Mouse (Mus musculus) adrenal gland (tissue): ENCODE measurements around the gene Kcnk2.
"Not testable (repeated sequence)": the region's sequence is repeated elsewhere in the genome, so short reads cannot be mapped to it uniquely, and the experiment has no call there.

Experiments used
- intact Hi-C: fragments of 180-260 bp; cut with DNase I; formaldehyde crosslinking; loops from one replicate; pipeline ENCODE4 v1.15.1; 2025

The Kcnk2 gene

GRCm38 (mm10) chr1:189343301-189344251, 58.5 kb downstream of the Kcnk2 start:
- intact Hi-C loops, result no loop called here

DNA sequence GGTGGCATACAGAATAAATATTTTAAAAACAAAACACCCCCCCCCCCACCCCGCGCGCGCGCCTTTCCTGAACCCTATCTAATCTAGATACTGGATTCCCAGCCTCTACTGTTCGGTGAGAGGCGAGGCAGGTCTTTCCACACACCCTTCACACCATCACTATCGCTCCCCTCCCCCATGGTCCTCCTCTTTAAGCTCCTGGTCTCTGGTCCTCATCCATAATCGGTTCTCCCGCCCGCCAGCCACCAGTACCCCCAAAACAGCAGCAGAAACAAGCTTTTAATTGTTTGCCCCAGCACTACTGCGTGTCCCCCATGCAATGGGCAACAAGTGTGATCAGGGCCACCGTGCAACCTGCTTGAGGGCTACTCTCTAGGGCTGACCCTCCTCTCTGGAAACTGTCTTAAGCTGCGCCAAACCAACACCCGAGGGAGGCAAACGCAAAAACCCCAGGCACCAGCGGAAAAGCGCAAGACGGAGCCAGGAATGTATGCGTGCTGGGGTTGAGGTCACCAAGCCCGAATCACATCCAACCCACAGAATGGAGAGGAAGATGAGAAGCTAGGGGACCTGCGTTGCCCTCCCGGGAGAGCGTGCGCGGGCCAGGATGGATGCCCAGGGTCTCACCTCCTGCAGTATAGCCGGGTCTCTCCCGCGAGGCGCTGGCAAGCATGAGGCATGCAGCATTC, 59.5 kb downstream of the Kcnk2 start:
- intact Hi-C loops, result no loop called here

GRCm38 (mm10) chr1:189341381-189341917, 60.6 kb downstream of the Kcnk2 start:
- intact Hi-C loops, result no loop called here

DNA sequence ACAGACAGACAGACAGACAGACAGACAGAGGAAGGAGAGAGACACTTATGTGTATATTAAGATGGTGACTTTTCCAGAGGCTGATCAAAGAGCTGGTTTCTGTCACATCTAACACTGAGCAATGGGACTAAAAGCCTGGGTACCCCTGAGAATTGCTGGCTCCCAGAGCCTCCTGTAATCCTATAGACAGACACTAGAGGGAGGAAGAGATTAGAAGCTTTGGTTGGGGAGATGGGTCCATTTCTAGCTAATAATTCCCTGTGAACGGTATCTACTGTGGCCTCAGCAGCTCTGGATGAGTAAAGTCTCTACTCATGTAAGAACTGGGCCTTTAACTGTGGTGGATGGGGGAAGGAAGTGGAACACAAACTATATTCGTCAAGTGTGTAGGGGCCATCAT, 86.2 kb downstream of the Kcnk2 start:
- intact Hi-C loops, result loop anchor here (5.0 kb wide), 1 partner anchor 261 kb away; no protein-coding TSS in a partner anchor

DNA sequence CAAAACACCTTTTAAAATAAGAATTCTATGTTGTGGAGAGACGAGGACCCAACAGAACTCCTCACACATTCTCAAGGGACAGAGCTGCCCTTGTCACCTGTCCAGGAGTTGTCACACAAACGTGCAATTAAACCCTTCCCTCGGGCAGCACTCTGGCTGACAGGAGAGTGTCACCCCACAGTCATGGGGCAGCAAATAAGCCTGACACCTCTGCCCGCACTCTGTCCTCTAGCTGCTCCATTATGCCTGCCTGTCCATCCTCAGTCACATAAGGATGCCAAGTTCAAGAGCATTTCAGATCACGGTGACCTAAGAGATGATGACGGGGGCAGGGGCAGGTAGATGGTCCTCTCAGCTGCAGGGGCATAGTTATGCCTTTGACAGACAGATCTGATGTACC, 87.6 kb downstream of the Kcnk2 start:
- intact Hi-C loops, result no loop called here

DNA sequence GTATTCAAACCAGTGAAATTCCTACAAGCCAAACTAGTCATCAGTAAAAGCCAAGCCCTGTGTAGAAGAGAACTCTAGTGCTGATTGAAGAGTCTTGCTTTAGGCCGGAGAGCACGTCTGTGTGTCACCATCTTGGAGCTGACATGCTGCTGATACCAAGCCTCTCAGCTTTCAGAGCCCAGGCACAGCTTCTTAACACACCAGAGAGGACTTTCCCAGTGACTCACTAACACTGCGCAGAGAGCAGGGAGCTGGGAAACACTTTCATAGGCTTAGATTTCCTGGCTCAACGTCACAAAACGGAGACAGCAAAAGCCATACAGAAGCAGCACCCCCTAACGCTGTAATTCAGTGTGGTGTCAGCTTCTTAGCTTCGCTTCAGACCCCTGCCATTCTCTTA, 88.3 kb downstream of the Kcnk2 start:
- intact Hi-C loops, result no loop called here

- intact Hi-C loops, result no loop called here
These were observed 91.9 kb downstream of the Kcnk2 start for GRCm38 (mm10) chr1:189310145-189310544.

DNA sequence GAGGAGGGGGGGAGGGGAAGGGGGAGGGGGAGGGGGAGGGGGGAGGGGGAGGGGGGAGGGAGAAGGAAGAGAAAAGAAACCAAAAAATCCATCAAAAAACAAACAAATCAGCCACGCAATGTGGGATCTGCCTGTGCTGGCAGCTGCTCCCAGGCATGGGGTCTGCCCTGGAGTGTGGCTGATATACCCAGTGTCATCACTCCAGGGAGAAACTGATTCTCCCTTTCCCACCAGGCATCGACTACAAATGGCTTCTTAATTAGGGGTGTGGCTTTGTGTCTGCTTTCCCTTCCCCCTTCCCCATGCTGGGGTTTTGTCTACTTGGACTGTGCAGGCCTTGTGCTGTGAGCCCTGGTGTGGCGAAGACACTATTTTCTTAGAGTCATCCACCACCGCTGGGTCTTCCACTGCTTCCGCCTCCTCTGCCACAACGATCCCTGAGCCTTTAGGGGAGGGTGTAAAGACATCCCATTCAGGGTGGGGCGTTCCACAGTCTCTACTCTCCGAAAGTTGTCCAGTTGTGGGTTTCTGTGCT, 97.0 kb downstream of the Kcnk2 start:
- intact Hi-C loops, result no loop called here

- intact Hi-C loops, result no loop called here
These were observed 99.1 kb downstream of the Kcnk2 start for GRCm38 (mm10) chr1:189303001-189303400.

GRCm38 (mm10) chr1:189293679-189294406, 108.2 kb downstream of the Kcnk2 start:
- intact Hi-C loops, result no loop called here

- intact Hi-C loops, result no loop called here
These were observed 111.2 kb downstream of the Kcnk2 start for GRCm38 (mm10) chr1:189290885-189291284.

GRCm38 (mm10) chr1:189288948-189289347, 113.1 kb downstream of the Kcnk2 start:
- intact Hi-C loops, result no loop called here

GRCm38 (mm10) chr1:189272281-189272680, 129.8 kb downstream of the Kcnk2 start:
- intact Hi-C loops, result no loop called here

DNA sequence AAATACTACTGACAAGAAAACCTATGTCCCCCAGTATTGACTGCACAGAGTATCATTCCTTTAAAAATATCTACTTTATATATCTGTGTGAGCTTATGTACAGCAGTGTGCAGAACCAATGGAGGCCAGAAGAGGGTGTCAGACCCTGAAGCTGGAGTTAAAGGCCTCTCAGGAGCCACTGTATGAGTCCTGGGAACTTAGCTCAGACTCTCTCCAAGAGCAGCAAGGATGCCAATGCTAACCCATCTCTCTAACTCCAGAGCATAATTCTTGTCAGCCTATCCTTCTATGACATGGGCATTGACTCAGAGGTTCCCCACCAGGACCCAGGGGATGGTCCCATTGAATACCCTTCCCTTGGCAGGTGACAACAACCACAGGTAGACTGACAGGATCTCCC, 148.4 kb downstream of the Kcnk2 start:
- intact Hi-C loops, result no loop called here

- intact Hi-C loops, result no loop called here
These were observed 148.9 kb downstream of the Kcnk2 start for GRCm38 (mm10) chr1:189253207-189253606.

DNA sequence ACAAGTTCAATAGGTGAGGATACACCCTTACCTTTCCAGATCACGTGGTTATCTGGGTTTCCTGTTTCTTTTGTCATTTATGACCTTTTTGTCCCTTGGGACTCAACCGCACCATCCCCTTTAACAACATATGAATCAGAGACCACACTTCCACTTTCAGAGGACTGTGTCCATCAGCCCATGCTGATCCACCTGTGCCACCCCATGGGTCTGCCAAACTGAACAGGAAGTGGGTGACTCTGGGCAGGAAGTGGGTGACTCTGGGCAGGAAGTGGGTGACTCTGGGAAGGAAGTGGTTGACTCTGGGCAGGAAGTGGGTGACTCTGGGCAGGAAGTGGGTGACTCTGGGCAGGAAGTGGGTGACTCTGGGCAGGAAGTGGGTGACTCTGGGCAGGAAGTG, 158.9 kb downstream of the Kcnk2 start:
- intact Hi-C loops, result not testable (repeated sequence)

GRCm38 (mm10) chr1:189235261-189235660, 166.8 kb downstream of the Kcnk2 start:
- intact Hi-C loops, result no loop called here

- intact Hi-C loops, result no loop called here
These were observed 169.2 kb downstream of the Kcnk2 start for GRCm38 (mm10) chr1:189232829-189233228.

DNA sequence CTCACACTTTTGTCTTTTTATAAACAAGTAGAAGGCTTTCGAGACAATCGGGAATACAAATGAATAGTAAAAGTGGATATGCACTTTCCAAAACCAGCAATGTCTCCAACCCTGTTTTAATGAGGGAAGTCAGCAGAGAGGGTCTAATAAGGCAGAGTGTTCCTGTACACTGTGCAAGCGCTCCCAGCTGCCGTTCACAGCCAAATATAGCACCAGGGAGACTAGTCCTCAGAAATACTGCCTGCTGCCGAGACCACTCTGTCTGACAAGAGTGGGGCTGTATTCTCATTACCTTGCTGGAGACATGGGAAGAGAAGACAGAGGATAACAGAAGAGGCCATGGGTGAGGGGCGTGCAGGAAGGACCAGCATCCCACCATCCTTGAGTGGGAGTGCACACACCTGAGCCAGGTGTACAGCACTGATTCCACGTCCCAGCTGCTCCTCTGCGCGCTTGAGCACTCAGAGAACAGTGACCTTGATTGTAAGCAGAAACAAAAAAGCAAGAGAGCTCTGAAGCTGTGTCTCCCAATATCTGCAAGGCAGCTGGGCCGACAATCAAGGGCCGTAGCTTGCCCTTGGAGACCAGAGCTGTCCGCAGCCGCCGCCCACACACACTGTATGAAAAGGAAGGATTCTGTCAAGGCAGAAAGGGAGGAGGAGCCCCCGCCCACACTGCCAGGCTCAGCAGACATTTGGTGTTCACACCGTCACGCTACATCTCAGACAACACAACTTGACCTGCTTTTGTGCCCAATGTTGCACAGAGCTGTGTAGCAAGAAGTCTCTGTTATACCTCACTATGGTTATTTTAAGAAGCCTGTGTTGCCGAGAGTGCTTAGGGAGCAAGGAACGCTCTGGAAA, 173.6 kb downstream of the Kcnk2 start:
- intact Hi-C loops, result no loop called here

- intact Hi-C loops, result no loop called here
These were observed 174.6 kb downstream of the Kcnk2 start for GRCm38 (mm10) chr1:189227479-189227878.
